Mouse (Mus musculus) left cerebral cortex, adult 9 months (tissue): ENCODE results near the gene Kansl1l.

Experiments used
- DNase-seq, 2 experiments: peaks; one replicate each; pipeline ENCODE4 v3.0.0; 2022; ENCODE audit warnings: low spot score in 2 of 2

Gene Kansl1l

GRCm38 (mm10) chr1:66817865-66818315, 528 bp upstream of the Kansl1l start:
- DNase-seq: no peak

GRCm38 (mm10) chr1:66816837-66817452, 417 bp downstream of the Kansl1l start:
- DNase-seq: peak; percentile 62 to 94

GRCm38 (mm10) chr1:66815941-66816777, 1.2 kb downstream of the Kansl1l start:
- DNase-seq: peak; percentile 47 to 73

- no peak for DNase-seq
These were observed 2.6 kb downstream of the Kansl1l start for GRCm38 (mm10) chr1:66814756-66815155.

GRCm38 (mm10) chr1:66813191-66813590, 4.2 kb downstream of the Kansl1l start:
- no peak for DNase-seq

GRCm38 (mm10) chr1:66806821-66807220, 10.5 kb downstream of the Kansl1l start:
- DNase-seq: no peak

- no peak for DNase-seq
These were observed 12.0 kb downstream of the Kansl1l start for GRCm38 (mm10) chr1:66805408-66805807.

GRCm38 (mm10) chr1:66804710-66805109, 12.7 kb downstream of the Kansl1l start:
- no peak for DNase-seq

GRCm38 (mm10) chr1:66797962-66798361, 19.4 kb downstream of the Kansl1l start:
- DNase-seq: no peak

- DNase-seq: no peak
These were observed 24.4 kb downstream of the Kansl1l start for GRCm38 (mm10) chr1:66792838-66793466.

- DNase-seq: no peak
These were observed 35.1 kb downstream of the Kansl1l start for GRCm38 (mm10) chr1:66782296-66782695.

- no peak for DNase-seq
These were observed 36.3 kb downstream of the Kansl1l start for GRCm38 (mm10) chr1:66781027-66781426.

GRCm38 (mm10) chr1:66778798-66779197, 38.6 kb downstream of the Kansl1l start:
- no peak for DNase-seq

GRCm38 (mm10) chr1:66777878-66778277, 39.5 kb downstream of the Kansl1l start:
- no peak for DNase-seq

GRCm38 (mm10) chr1:66768764-66769163, 48.6 kb downstream of the Kansl1l start:
- no peak for DNase-seq

GRCm38 (mm10) chr1:66730581-66730980, 86.8 kb downstream of the Kansl1l start:
- no peak for DNase-seq

- DNase-seq: no peak
These were observed 104.5 kb downstream of the Kansl1l start for GRCm38 (mm10) chr1:66712859-66713258.

GRCm38 (mm10) chr1:66704523-66704922, 112.8 kb downstream of the Kansl1l start:
- DNase-seq: no peak

GRCm38 (mm10) chr1:66702623-66703345, 114.6 kb downstream of the Kansl1l start:
- DNase-seq: no peak

GRCm38 (mm10) chr1:66701576-66701940, 115.8 kb downstream of the Kansl1l start:
- DNase-seq: no peak

- DNase-seq: peak; percentile 73 to 86
These were observed 116.4 kb downstream of the Kansl1l start, which contains the start of gene Rpe for GRCm38 (mm10) chr1:66700693-66701575. Rpe (plus strand) TSS chr1:66700831.
